Mouse (Mus musculus): Measurements from ENCODE around the gene Tnip1. TPM values are rescaled to one million over a fixed set of nuclear protein-coding genes. Genes with fewer than 3 reads are reported as not detected.

Tnip1 gene
- polyA plus RNA-seq (2012; rRNA removed): 24.4 and 24.6 TPM in 2 replicates

GRCm38 (mm10) chr11:54962810-54963209 lies at the start of gene Tnip1:
Tnip1 (minus strand) TSS chr11:54962917.

GRCm38 (mm10) chr11:54902333-54903323 lies 60.1 kb downstream of the Tnip1 start, which contains the start of gene Gpx3:
Gpx3 (plus strand) TSS chr11:54902453.

GRCm38 (mm10) chr11:54866119-54867048 lies 96.3 kb downstream of the Tnip1 start, which contains the start of gene Hint1:
Hint1 (plus strand) TSS chr11:54866383.

Other genes with a start within 250 kb of the Tnip1 start
- 8.0 and 10.3 TPM in 2 replicates for gene Cdc42se2, start 175.2 kb downstream of the Tnip1 start, polyA plus RNA-seq (2012; rRNA removed)
- gene Lyrm7, start 102.0 kb downstream of the Tnip1 start, polyA plus RNA-seq (2012; rRNA removed): 0.05 and 0.08 TPM in 2 replicates
- gene Hint1, start 96.5 kb downstream of the Tnip1 start, polyA plus RNA-seq (2012; rRNA removed): 290 and 369 TPM in 2 replicates
- 93.9 and 103 TPM in 2 replicates for gene Gpx3, start 60.5 kb downstream of the Tnip1 start, polyA plus RNA-seq (2012; rRNA removed)
- gene Anxa6, start 70.5 kb upstream of the Tnip1 start, polyA plus RNA-seq (2012; rRNA removed): 32.6 and 33.5 TPM in 2 replicates
- gene Ccdc69, start 115.2 kb upstream of the Tnip1 start, polyA plus RNA-seq (2012; rRNA removed): 0.44 and 0.86 TPM in 2 replicates
- 17.3 and 27.2 TPM in 2 replicates for gene Gm2a, start 135.2 kb upstream of the Tnip1 start, polyA plus RNA-seq (2012; rRNA removed)
- gene Slc36a3, start 188.8 kb upstream of the Tnip1 start, polyA plus RNA-seq (2012; rRNA removed): 0.03 and 0.12 TPM in 2 replicates
- 2.6 and 3.2 TPM in 2 replicates for gene Slc36a2, start 222.2 kb upstream of the Tnip1 start, polyA plus RNA-seq (2012; rRNA removed)
- gene Slc36a1, start 241.4 kb upstream of the Tnip1 start, polyA plus RNA-seq (2012; rRNA removed): 9.4 and 10.3 TPM in 2 replicates

All from stomach, adult 2 months (tissue).